Mouse (Mus musculus) CH12F3 (cell line): ENCODE results near the gene A630076J17Rik.

Experiments used
- in situ Hi-C: fragments of 300-500 bp; cut with MboI; formaldehyde crosslinking; loops from 2 replicates; pipeline ENCODE4 v1.14.3; 2020; ENCODE audit warnings: low sequenced_read_pairs

The A630076J17Rik gene

DNA sequence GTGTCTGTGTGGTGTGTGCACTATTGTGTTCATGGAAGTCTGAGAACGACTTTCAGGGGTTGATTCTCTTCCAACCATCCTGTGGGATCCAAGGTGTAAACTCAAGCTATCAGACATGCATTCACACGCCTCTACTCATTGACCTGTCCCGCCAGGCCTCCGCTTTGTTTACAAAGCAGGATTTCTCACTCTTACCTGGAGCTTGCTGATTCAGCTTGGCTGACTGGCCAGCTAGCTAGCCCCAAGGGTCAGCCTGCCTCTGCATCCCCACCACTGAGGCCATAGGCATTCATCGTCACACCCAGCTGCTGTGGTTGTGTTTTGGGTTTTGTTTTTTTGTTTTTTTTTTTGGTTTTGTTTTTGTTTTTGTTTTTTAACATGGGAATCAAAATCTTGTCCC is 1.2 kb upstream of the A630076J17Rik start:
- in situ Hi-C loops, result no loop called here

DNA sequence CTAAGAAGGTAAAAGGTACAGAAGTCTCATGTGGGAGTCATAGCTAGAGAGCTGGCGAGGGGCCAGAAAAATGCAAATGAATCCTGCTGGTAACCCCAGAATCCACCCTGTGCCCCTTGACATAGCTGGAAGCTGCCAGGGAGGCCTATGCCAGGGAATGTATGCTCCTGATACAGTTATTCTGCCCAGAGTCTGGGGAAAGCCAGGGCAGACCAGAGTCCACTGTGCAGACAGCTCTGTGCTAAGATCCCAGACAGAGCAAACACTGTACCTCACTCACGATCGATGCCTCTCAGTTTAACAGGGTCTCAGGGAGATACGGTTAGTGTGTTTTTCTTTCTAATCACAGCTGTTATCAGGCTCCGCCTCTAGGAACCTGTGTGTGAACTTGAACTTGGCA is 592 bp upstream of the A630076J17Rik start:
- in situ Hi-C loops, result loop anchor here (5.0 kb wide), 1 partner anchor 232 kb away; no protein-coding TSS in a partner anchor

DNA sequence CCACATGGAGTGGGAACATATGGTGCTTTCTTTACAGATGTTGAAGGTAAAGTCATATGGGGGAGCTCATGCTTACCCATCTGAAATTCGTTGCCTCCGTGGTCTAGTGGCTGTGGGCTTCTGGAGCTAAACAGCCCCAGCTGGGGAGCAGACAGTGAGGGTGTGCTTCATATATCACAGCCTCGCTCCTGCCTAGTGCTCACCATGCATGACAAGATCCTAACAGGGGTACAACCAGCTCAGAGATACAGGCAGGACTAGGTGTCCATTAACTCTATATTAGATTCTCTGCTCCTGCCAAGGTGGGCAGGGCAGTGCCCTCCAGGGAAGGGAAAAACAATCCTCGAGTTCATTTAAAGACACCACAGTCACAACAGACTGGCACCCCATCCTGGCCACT is 788 bp downstream of the A630076J17Rik start:
- in situ Hi-C loops, result loop anchor here (5.0 kb wide), 1 partner anchor 231 kb away; no protein-coding TSS in a partner anchor

DNA sequence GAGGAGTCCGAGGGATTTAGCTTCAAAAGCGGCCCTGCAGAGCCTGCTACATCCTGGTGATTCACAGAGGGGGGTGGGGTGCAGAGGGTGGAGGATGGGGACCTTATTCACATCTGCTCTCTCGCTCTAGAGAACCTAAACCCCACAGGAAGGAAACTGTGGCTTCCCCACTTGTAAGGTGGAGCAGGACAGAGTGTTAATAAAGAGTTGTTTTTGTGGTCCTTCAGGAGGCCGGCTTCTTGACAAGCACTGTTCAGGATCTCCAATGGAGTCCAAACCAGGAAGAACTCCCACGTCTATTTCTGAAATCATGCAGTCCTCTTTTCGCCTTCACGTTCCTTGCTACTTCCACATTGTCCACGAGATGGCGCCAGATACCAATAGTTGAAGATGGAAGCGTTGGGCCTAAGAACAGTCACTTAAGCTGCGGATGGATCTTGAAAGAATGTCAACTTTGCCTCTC is 3.0 kb downstream of the A630076J17Rik start:
- in situ Hi-C loops, result loop anchor here (5.0 kb wide), 1 partner anchor 229 kb away; no protein-coding TSS in a partner anchor

- in situ Hi-C loops, result loop anchor here (5.0 kb wide), 1 partner anchor 228 kb away; no protein-coding TSS in a partner anchor
These were observed 3.5 kb downstream of the A630076J17Rik start for GRCm38 (mm10) chr3:107233945-107234344.

GRCm38 (mm10) chr3:107238051-107238450 is 7.6 kb downstream of the A630076J17Rik start:
- in situ Hi-C loops, result no loop called here

DNA sequence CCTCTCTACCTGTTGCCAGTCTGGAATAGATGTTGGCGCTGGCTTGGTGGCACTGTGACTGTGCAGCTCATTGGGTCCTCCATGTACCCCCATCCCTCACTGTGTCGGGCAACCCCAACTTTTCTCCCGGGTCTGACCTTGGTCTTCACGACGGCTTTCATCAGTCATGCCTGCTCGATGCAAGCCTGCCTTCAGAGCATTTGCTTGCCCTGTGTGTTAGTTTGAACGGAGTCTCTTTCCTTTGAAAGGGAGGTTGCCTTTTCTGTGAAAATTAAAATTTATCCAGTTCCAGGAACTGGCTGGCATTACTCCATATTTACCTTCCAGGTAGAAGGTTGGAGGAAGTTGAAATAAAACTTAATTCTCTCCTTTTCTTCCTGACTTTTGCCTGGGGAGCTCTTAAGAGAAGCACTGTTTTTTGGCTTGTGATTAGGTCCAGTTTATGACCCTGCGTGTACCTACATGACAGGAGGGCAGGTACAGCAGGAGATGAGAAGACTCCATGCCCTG is 8.1 kb downstream of the A630076J17Rik start:
- in situ Hi-C loops, result no loop called here

DNA sequence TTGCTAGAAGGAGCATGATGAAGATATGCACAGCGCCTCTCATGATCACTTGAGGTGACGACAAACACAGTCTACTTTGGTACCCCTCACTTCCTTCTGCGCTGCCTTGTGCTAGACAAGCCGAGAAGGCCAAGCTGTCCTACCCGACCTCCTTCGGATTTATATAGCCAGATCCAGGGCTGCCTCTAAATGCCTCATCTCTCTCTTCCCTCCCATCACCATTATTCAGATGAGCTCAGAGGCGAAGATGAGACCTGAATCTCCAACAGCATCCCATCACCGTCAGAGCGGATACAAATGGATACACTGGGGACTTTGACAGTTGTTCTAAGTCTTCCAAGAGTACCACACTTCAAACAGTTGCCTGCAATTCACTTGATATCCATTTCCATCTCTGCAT is 9.2 kb downstream of the A630076J17Rik start, which contains the start of gene Prok1:
TSS of gene Prok1 (minus strand) at position 101 of the 400 bp plus-strand sequence.
- in situ Hi-C loops, result no loop called here

DNA sequence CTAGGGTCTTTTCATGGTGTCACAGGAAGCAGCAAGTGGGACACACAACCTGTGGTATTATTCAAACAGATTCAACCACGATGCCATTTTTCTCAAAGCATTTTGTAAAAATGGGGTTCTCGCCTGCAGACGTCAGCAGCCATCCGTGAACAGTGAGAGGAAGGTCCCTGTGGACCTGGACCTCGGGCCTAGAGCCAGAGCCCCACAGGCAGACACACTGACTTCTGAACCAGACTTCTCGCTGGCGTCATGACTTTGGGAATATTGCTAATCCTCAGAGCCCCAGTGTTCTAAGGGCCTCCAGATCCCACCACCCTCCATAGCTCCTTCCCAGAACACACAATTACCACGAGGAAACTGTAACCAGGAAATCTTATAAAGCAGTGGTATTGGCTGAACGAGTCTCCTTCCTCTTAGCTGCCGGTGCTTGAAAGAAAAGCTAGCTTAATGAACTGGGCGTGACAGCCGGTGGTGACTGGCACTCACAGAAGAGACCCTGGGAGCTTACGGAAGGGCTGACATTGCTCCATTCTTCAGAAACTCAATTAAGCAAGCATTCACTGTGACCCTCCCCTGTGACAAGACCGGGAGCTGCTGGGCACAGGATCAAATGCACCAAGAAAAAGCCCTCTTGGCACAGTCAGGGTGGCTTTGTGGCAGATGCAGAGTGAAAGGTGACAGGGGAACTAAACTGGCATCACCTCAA is 11.1 kb downstream of the A630076J17Rik start:
- in situ Hi-C loops, result no loop called here

GRCm38 (mm10) chr3:107246876-107247275 is 16.5 kb downstream of the A630076J17Rik start:
- in situ Hi-C loops, result no loop called here

GRCm38 (mm10) chr3:107249042-107249441 is 18.6 kb downstream of the A630076J17Rik start:
- in situ Hi-C loops, result no loop called here

- in situ Hi-C loops, result no loop called here
These were observed 19.9 kb downstream of the A630076J17Rik start for GRCm38 (mm10) chr3:107250320-107250719.

GRCm38 (mm10) chr3:107252035-107252434 is 21.6 kb downstream of the A630076J17Rik start:
- in situ Hi-C loops, result no loop called here

DNA sequence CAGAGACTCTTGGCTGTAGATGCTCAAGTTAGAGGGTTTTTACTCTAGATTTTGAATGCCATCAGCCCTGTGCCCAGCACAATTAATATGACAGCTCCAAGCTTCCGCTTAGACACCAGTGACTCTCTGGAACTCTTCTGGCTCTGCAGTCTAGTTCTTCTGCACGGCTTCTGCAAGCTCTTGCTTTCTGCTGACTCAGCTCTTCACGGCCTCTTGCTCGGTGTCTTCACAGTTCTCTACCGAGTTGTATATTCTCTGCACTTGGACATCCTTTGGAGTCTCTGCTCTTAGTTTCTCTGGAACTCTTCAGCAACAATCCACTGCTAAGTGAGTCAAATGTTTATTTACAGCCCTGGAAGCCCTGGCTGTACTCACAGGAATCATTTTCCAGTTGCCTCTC is 23.5 kb downstream of the A630076J17Rik start:
- in situ Hi-C loops, result no loop called here

DNA sequence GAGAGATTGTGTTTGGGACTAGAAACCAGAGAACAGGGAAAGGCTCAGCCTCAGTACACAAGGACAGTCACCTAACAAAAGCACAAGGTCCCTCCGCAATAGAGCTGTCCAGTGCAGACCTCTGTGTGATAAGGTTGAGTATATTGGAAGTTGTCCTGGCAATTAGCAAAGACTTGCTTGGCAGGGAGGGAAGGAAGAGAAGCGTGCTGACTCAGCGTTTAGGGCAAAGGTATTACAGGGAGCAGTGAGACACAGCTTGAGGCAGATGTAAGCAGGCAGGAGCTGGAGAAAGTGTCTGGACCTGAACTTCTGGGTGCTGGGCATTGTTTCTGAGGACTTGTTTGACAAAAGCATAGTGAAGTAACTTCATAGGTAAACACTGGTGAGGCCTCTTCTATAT is 25.6 kb downstream of the A630076J17Rik start:
- in situ Hi-C loops, result no loop called here

- in situ Hi-C loops, result no loop called here
These were observed 26.3 kb downstream of the A630076J17Rik start for GRCm38 (mm10) chr3:107256724-107257123.

GRCm38 (mm10) chr3:107257924-107258323 is 27.5 kb downstream of the A630076J17Rik start:
- in situ Hi-C loops, result no loop called here

GRCm38 (mm10) chr3:107260956-107261850 is 30.8 kb downstream of the A630076J17Rik start:
- in situ Hi-C loops, result no loop called here

- in situ Hi-C loops, result no loop called here
These were observed 31.4 kb downstream of the A630076J17Rik start for GRCm38 (mm10) chr3:107261851-107262165.

DNA sequence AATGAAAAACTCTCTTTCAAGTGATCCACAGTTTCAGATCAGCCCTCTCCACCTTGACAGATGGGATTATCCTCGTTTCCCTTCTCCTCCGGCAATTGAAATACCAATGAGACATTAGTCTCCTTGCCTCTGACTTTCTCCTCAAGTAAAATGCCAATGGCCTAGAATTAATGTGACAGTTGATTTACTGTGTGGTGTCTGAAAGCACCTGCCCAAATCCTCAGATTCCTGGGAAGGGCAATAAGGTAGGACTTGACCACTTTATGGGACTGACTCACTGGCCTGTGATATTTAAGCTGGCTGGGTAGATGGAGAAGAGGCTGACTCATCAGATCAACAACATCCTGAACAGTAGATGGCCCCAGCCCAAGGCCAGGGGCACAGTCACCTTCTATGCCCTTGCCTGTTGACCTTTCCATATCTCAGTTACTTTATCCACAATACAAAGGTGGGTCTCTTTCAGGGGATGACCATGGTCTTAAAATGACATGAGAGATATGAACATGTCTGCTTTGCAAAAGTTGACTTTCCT is 36.5 kb downstream of the A630076J17Rik start:
- in situ Hi-C loops, result no loop called here

DNA sequence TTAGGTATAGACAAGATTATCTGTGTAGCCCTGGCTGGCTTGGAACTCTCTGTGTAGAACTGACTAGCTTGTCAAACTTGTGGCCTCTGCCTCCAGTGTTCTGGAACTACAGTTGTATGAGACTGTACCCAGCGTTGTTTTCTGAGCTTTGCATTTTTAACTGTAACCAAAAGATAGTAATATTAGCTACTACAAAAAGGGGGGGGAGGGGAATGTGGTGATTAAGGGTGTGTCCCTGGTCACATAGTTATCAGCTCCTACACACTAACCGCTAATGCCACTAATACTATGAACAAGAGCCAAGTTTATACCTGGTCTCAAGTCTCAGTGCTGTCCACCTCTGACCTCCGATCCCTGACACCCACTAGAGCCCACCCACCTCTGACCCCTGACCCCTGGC is 42.0 kb downstream of the A630076J17Rik start:
- in situ Hi-C loops, result no loop called here
